Mouse (Mus musculus) erythroblast, embryonic 14.5 days (primary cell): ENCODE data around the gene Gm45337.
"Not testable (repeated sequence)": the region's sequence is repeated elsewhere in the genome, so short reads cannot be mapped to it uniquely, and the experiment has no call there.

Experiments
- GATA1 ChIP-seq: IDR thresholded peaks from 2 replicates; pipeline ENCODE4 v1.6.1; 2012; ENCODE audit warnings: low read length, inconsistent platforms, mixed read lengths
- TAL1 ChIP-seq: IDR thresholded peaks from 3 replicates; pipeline ENCODE4 v1.6.1; 2012; ENCODE audit warnings: low read length, inconsistent platforms, mixed read lengths

DNA sequence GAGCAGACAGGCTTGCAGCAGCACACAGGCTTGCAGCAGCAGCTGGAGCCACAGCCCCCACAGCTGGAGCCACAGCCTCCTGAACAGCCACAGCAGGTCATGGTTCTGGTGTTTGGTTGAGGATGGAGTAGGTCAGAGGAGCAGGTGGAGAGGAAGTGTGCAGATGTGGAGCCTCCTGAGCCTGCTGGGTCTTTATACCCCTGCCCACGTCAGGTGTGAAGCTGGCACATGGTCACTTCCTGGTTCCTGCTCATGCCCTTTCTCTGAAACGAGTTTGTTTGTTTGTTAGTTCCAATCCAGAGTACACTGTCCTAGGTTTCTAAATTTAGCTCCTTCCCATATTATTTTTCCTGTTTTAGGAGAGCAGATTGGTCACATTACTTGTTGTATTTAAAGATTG is 12.6 kb upstream of the Gm45337 start, which contains the start of gene Gm29735:
- TF ChIP-seq GATA1, TAL1: not testable (repeated sequence)
